Mouse (Mus musculus) brown adipose tissue, adult 24 weeks (tissue): Measurements from ENCODE around the gene Rgl3. TPM values are rescaled to one million over a fixed set of nuclear protein-coding genes. Genes with fewer than 3 reads are reported as not detected.

ENCODE experiments used
- H3K27ac ChIP-seq: fragments of 200-500 bp; replicated peaks from 2 replicates; pipeline ENCODE4 v1.5.1; 2012; ENCODE audit warnings: low read depth, mild to moderate bottlenecking, low read length
- H3K4me1 ChIP-seq: fragments of 200-500 bp; 2 replicates; pipeline ENCODE4 v1.6.1; 2012; ENCODE audit warnings: low read length, mixed read lengths; ENCODE audit not compliant: control insufficient read depth, insufficient read depth, insufficient read length
- H3K4me3 ChIP-seq: fragments of 200-500 bp; 2 replicates; pipeline ENCODE4 v1.5.1; 2012; ENCODE audit warnings: low read depth, mild to moderate bottlenecking, low read length, moderate library complexity; ENCODE audit not compliant: insufficient read depth
- polyA plus RNA-seq: library from polyadenylated mRNA; stranded (reverse); fragments of >200 nt; gene quantifications from 2 replicates; pipeline ENCODE4 v1.2.4, GENCODE M21; 2012; ENCODE audit not compliant: missing spikeins, insufficient read depth, insufficient read length

Rgl3 gene
- polyA plus RNA-seq, 1 experiment, result 9.2 TPM

DNA sequence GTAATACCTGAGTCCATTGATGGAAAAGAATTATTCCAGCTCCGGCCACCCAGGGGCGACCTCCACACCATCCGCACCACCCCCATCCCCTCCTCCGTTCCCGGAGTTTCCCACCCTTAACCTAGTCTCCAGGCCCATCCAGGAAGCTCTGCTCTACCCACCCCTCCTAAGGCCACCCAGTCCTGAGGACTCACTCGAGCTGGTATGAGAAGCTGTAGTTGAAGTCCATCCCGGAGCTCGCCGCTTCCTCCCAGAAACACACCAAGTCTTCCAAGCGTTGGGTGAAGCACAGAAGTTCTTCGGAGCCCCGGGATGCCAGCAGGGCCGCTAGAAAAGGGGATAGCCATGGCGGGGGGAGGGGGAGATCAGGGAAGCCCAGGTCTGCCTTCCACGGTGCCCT is 27.2 kb downstream of the Rgl3 start:
- Histone ChIP-seq H3K27ac (no peak overlapping the region), H3K4me3 (peak overlapping the region; percentile 64), H3K4me1 (peaks cover 12% of the 10 kb centered on the region)

DNA sequence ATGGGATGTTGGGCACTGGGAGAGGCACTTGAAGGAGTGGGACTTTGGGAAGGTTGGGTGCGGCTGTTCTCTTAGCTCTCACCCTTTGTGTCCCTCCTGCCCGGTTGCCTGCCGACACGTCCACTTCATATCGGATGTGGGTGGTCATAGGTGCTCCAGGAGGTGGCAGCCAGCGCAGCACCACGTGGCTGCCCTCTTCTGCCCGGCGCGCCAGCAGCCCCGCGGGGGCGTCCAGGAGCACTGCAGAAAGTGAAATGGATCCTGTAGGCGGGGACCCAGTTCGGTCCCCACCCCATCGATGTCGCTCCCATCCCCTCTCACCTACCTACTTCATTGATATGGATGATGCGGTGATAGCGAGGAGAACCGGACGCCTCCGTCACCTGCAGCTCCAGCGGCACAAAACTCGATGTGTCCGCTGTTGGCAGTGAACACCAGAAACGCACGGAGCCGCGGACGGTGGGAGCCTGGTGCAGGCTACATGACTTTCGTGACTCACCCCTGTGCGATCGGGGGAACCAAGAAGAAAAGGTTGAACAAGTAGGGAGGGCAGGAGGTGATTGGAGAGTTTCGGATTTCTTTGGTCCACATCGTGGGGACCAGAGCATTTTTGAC is 27.8 kb downstream of the Rgl3 start:
- Histone ChIP-seq H3K27ac (no peak overlapping the region), H3K4me1 (peaks cover 12% of the 10 kb centered on the region), H3K4me3 (peak overlapping the region; percentile 64)

- H3K4me1 ChIP-seq, result peaks cover 12% of the 10 kb centered on the region
- no peak overlapping the region for H3K4me3 ChIP-seq
- peak overlapping the region; percentile 4; the same call in 1 of the 2 replicates for H3K27ac ChIP-seq
These were observed 28.6 kb downstream of the Rgl3 start for GRCm38 (mm10) chr9:21960558-21961208.

- Histone ChIP-seq H3K27ac (peak overlapping the region; percentile 4; the same call in 1 of the 2 replicates), H3K4me1 (peaks cover 12% of the 10 kb centered on the region), H3K4me3 (no peak overlapping the region)
These were observed 29.1 kb downstream of the Rgl3 start for GRCm38 (mm10) chr9:21960135-21960534.

DNA sequence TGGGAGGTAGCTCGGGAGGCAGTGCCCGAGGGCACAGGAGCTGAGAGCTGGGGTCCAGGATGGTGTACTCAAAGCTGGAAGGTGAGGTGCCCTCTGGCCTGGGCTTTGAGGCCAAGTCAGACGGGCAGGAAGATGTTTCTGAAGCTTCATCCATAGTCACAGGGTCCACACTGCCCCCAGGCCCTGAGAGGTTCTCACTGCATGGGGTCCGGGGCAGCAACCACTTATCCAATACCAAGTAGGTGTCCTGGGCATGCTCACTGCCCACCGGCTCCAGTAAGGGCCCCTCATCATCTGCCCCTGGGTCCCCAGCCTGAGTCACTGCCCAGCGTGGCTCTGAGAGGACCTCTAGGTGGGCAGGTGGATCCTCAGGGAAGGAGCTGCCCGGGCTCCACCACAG is 30.0 kb downstream of the Rgl3 start:
- peaks cover 12% of the 10 kb centered on the region for H3K4me1 ChIP-seq

DNA sequence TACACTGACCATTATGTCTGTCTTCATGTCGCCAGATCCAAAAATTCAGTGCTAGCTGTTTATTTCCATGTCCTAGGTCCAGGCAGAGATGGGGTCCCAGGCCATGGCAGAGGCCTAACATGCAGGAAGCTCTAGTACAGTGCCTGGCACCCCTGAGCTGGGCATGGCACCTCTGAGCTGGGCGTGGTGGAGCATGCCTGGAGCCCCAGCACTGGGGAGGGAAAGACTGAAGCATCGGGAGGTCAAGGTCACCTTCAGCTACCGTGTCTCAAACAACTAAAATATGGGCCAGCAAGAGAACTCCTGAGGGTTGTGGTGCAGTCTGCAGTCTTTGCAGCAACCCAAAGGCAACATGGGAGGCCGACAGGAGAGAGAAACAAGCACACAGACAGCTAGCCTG is 30.9 kb downstream of the Rgl3 start:
- Histone ChIP-seq H3K27ac (no peak overlapping the region), H3K4me3 (no peak overlapping the region), H3K4me1 (peaks cover 12% of the 10 kb centered on the region)

More for the DNA sequence above, 30.0 kb downstream of the Rgl3 start:
- no peak overlapping the region for H3K4me3 ChIP-seq
- no peak overlapping the region for H3K27ac ChIP-seq

- Histone ChIP-seq H3K27ac (peak within 1 kb of the TSS; percentile 74), H3K4me1 (peaks cover 7% of the 10 kb centered on the region), H3K4me3 (peak within 1 kb of the TSS; percentile 69)
These were observed 33.5 kb downstream of the Rgl3 start, which contains the start of gene Swsap1 for GRCm38 (mm10) chr9:21955570-21956281. Swsap1 (plus strand) TSS chr9:21955755.

DNA sequence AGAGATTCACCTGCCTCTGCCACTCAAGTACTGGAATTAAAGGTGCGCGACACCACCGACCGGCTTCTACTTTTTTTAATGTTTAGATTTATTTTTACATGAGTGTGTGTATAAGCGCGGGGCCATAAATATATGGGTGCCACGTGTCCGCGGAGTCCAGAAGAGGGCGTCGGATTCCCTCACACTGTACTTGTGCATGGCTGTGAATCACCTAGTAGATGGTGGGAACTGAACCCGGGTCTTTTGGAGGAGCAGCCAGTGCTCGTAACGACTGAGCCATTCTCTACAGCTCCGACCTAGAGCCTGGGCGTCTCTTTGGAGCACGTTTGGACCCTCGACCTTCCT is 34.0 kb downstream of the Rgl3 start:
- Histone ChIP-seq H3K4me3 (peak overlapping the region; percentile 69), H3K27ac (peak overlapping the region; percentile 42), H3K4me1 (peaks cover 2% of the 10 kb centered on the region)

DNA sequence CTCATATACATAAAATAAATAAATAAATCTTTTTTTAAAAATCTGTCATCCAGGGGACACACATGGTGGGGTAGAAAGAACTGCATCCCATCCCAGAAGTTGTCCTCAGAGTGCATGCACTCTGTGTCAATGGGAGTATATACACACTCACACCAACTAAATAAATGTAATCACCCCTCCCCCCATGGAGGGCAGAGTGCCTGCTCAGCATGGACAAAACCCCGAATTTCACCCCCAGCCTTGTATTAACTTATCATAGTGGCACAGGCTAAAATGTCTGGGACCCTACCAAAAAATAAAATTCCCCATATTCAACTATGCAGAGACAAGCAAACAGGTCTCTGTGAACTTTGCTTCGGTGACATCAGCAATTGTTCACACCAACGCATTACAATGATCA is 34.6 kb downstream of the Rgl3 start:
- Histone ChIP-seq H3K27ac (no peak overlapping the region), H3K4me1 (no peaks in the 10 kb centered on the region; the same call in 1 of the 2 replicates), H3K4me3 (no peak overlapping the region)

DNA sequence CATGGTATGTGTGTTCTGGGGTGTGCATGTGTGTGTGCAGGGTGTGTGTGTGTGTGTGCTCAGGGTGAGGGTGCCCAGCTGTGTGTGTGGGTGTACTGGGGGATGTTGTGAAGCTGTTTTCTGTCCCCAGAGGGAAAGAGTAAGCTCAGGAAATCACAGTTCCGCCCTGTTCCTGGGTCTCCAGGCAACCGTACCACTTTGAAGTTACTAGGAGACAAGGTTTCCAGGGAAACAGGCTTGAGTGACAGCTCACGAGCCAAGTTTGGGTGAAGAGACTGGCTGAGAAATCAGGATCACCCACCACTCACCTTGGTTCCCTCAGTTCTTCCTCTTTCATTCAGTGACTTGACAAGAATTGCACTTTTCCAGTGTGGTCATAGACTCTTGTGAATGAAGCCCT is 35.6 kb downstream of the Rgl3 start:
- Histone ChIP-seq H3K4me3 (no peak overlapping the region), H3K27ac (no peak overlapping the region), H3K4me1 (no peaks in the 10 kb centered on the region; the same call in 1 of the 2 replicates)

DNA sequence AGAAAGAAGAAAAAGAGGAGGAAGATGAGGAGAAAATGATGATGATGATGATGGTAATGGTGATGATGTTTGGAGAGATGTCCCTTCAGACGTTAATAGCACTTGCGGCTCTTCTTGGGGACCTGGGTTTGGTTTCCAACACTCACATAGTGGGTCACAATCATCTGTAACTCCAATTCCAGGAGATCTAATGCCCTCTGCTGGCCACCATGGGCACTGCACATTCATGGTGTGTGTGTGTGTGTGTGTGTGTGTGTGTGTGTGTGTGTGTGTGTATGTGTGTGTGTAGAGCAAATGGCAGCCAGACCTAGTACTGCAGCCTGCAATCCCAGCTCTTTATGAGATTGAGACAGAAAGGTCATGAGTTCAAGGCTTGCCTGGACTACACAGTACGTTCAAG is 37.3 kb downstream of the Rgl3 start:
- no peak overlapping the region for H3K4me3 ChIP-seq
- H3K4me1 ChIP-seq, result no peaks in the 10 kb centered on the region
- H3K27ac ChIP-seq, result no peak overlapping the region

DNA sequence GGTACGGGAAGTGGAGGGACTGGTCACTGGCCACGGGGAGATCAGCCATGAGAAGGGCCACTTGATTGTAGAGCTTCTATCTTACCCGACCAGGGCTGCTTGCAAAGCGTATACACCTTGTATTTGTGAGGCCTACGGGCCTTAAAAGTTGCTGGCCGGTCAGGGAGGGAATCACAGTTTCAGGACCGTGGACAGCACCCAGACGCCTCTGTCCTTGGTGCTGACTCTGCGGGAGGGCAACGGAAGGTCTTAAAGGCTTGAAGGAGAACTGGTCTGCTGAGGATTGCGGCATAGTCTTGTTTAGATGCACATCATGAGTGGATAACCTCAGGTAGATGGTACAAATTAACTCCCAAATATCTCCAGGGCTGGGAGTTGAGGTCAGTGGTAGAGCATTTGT is 38.9 kb downstream of the Rgl3 start:
- Histone ChIP-seq H3K4me1 (no peaks in the 10 kb centered on the region), H3K4me3 (no peak overlapping the region), H3K27ac (no peak overlapping the region)

DNA sequence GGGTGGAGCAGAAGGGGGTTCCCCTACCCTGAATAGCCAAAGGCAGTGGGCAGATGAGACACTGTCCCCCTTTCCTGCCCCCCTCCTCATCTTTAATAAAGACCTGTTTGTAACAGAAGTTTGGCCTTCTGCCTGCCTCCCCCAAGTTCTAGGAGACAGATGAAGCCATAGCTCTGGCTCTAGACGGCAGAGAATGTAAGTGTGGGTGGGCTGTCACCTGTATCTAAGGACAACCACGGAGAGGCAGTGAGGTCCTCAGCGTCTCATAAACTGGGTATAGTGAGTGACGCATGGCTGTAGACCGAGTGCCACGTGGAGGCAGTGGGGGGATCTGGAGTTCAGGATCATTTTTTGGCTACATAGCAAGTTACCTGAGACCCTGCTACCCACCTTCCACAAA is 40.5 kb downstream of the Rgl3 start:
- H3K4me3 ChIP-seq, result no peak overlapping the region
- no peaks in the 10 kb centered on the region for H3K4me1 ChIP-seq
- no peak overlapping the region for H3K27ac ChIP-seq

- Histone ChIP-seq H3K27ac (no peak overlapping the region), H3K4me3 (no peak overlapping the region), H3K4me1 (no peaks in the 10 kb centered on the region)
These were observed 41.1 kb downstream of the Rgl3 start for GRCm38 (mm10) chr9:21948146-21948545.

GRCm38 (mm10) chr9:21947540-21948130 is 41.6 kb downstream of the Rgl3 start:
- Histone ChIP-seq H3K27ac (no peak overlapping the region), H3K4me1 (no peaks in the 10 kb centered on the region), H3K4me3 (no peak overlapping the region)
